Mouse (Mus musculus) neural tube, embryonic 12.5 days (tissue): ENCODE measurements around the gene Wwc1. TPM values are rescaled to one million over a fixed set of nuclear protein-coding genes. Genes with fewer than 3 reads are reported as not detected.

Source experiments
- ATAC-seq: fragments of 200-750 bp; cut with Nextera tagmentation; 2 replicates; pipeline ENCODE4 v1.8.0; 2017; ENCODE audit warnings: low read depth, mild to moderate bottlenecking, moderate TSS enrichment, moderate library complexity; ENCODE audit not compliant: low FRiP score
- H3K27ac ChIP-seq: fragments of 300-500 bp; sonication (generic); 2 replicates; pipeline ENCODE4 v1.5.1; 2016
- H3K27me3 ChIP-seq: fragments of 300-500 bp; sonication (generic); replicated peaks from 2 replicates; pipeline ENCODE4 v1.6.1; 2016; ENCODE audit warnings: mild to moderate bottlenecking
- H3K36me3 ChIP-seq: fragments of 300-500 bp; sonication (generic); 2 replicates; pipeline ENCODE4 v1.6.1; 2016; ENCODE audit warnings: mild to moderate bottlenecking
- H3K4me1 ChIP-seq: fragments of 300-500 bp; sonication (generic); 2 replicates; pipeline ENCODE4 v1.6.1; 2016
- H3K4me2 ChIP-seq: fragments of 300-500 bp; sonication (generic); replicated peaks from 2 replicates; pipeline ENCODE4 v1.6.1; 2016; ENCODE audit warnings: mild to moderate bottlenecking
- H3K4me3 ChIP-seq: fragments of 300-500 bp; sonication (generic); 2 replicates; pipeline ENCODE4 v1.5.1; 2016
- H3K9ac ChIP-seq: fragments of 300-500 bp; sonication (generic); 2 replicates; pipeline ENCODE4 v1.6.1; 2016; ENCODE audit warnings: mild to moderate bottlenecking
- H3K9me3 ChIP-seq: fragments of 300-500 bp; sonication (generic); 2 replicates; pipeline ENCODE4 v1.6.1; 2016; ENCODE audit warnings: mild to moderate bottlenecking
- WGBS: fragments of 180-500 bp; shearing (Covaris S2); methylation state at CpG from one replicate; pipeline ENCODE4 v1.1.7; 2016; 5-methylcytosine and 5-hydroxymethylcytosine counted together
- polyA plus RNA-seq: library from polyadenylated mRNA; unstranded; fragments of >200 nt; fragmentation: Nextera tagmentation; extraction: Ambion mirVana; gene quantifications from 2 replicates; pipeline ENCODE4 v1.2.1, GENCODE M21; 2016

Wwc1 gene
- polyA plus RNA-seq, 1 experiment from 2014 or later = 15.5 TPM

DNA sequence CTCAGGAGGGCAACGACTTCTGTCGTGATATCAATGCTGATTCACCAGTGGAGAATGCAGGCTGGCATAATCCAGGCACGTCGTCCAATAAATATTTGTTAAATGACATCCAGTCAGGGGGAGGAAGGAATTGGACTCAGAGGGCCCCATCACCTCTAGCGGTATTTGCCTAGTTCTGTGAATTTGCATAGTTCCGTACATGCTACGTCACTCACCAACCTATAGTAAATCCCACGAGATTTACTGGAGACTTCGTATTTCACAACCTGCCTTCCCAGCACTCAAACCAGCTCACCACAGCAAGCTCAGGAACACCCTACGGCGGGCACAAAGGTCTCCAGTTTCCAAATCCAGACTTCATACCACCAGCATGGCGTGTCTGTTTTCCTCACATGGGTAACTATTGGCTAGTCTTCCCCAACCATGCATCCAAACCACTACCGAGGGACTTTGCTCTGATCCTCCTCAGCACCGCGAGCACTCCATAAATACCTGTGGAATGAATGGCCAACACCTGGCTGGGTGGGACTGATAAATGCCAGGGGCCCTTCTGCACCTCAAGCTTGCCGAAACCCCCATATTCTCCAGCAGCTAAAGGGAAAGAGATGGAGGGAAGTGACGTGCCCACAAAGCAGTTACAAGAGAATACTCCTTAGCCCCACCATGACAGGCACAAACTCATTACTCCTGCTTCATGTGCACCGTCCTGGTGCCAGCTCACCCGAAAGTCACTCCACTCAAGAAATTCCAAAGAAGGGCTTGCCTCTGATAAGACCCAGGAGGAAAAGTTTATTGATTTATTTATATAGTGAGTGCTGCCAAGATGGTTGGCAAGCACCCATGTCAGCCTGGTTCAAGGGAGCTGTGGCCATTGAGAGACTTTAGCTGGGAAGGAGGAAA is 9.3 kb downstream of the Wwc1 start:
- WGBS = 91% methylated on average over 19 of the region's 19 CpGs
- Histone ChIP-seq H3K36me3 (no peaks in the 10 kb centered on the region), H3K27me3 (no peaks in the 10 kb centered on the region), H3K27ac (no peak overlapping the region), H3K4me3 (no peak overlapping the region), H3K9me3 (no peaks in the 10 kb centered on the region), H3K4me1 (peaks cover 30% of the 10 kb centered on the region), H3K4me2 (no peak overlapping the region), H3K9ac (no peak overlapping the region)
- no peak for ATAC-seq

DNA sequence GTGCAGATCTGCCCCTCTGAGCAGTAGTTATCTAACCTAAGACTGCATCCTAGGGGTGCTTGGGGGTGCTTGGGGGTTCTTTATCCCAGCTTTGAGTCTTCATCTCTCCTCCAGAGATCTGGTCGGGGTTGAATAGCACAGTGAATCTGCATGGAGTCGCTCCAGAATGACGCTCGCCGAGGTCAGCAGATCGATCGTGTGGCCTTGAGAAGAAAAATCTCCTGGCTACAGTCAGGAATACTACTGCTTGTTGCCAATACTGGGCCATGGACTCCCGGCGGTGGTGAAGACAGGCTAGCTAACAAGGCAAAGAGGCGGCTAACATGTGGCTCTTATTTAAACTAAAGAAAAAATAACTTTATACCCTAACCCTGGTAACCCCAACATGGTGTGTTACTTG is 12.0 kb downstream of the Wwc1 start:
- no peak for ATAC-seq
- no peak overlapping the region for H3K4me3 ChIP-seq
- WGBS = 94% methylated on average over 10 of the region's 10 CpGs
- no peaks in the 10 kb centered on the region for H3K9me3 ChIP-seq
- no peak overlapping the region for H3K27ac ChIP-seq
- H3K4me2 ChIP-seq = no peak overlapping the region
- H3K9ac ChIP-seq = no peak overlapping the region
- peaks cover 18% of the 10 kb centered on the region for H3K4me1 ChIP-seq
- H3K27me3 ChIP-seq = no peaks in the 10 kb centered on the region
- no peaks in the 10 kb centered on the region for H3K36me3 ChIP-seq

DNA sequence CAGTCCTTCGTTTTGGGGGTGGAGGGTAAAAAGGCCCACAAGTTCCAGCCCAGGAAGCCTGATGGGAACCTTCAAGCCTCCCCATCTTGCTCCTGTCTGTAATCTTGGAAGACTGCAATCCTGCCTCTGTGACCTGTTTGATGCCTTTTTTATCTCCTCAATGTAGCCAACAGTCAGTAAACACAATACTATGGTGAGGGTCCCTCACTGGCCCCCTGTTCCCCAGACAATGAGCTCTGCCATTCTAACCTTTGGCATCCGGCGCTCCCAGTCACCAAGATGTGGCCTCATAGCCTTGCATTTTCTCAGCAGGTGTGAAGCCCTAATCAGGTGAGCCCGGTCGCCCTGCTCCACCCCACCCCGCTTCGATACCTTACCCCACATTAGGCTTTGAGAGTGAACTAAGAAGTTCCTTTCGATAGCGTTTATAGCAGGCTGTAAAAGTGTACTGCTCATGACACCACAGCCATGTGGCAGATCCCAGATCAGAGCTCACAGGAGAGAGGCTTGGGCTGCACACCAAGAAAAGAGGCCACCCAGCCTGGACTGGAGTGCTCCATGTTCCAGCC is 16.3 kb downstream of the Wwc1 start:
- 56% methylated on average over 9 of the region's 9 CpGs for WGBS
- ATAC-seq = no peak
- no peak overlapping the region for H3K4me3 ChIP-seq
- no peaks in the 10 kb centered on the region for H3K9me3 ChIP-seq
- H3K9ac ChIP-seq = no peak overlapping the region
- H3K4me1 ChIP-seq = peaks cover 9% of the 10 kb centered on the region; the same call in 1 of the 2 replicates
- no peak overlapping the region for H3K27ac ChIP-seq
- no peak overlapping the region for H3K4me2 ChIP-seq
- no peaks in the 10 kb centered on the region for H3K27me3 ChIP-seq
- H3K36me3 ChIP-seq = no peaks in the 10 kb centered on the region

DNA sequence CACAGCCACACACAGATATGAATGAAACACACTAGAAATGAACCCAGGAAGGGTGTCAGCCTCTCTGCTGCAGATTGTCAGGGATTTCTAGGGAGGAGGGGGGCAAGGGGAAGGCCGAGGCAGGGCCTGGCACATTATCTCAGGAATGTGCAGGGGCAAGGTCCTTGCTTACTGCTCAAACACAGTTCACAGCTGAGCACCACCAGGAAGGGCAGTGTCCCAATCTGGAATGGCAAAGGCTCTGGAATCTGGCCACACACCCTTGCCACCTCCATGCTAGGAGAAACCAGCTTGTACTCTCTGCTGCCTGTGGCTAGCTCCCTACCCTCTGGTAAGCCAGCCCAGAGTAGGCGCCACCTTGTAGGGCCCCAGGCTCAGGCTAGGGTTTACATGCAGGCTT is 16.8 kb downstream of the Wwc1 start:
- Histone ChIP-seq H3K9me3 (no peaks in the 10 kb centered on the region), H3K9ac (no peak overlapping the region), H3K27me3 (no peaks in the 10 kb centered on the region), H3K4me3 (no peak overlapping the region), H3K4me2 (no peak overlapping the region), H3K4me1 (peaks cover 9% of the 10 kb centered on the region; the same call in 1 of the 2 replicates), H3K36me3 (no peaks in the 10 kb centered on the region), H3K27ac (no peak overlapping the region)
- WGBS = 61% methylated on average over 2 of the region's 2 CpGs
- no peak for ATAC-seq

DNA sequence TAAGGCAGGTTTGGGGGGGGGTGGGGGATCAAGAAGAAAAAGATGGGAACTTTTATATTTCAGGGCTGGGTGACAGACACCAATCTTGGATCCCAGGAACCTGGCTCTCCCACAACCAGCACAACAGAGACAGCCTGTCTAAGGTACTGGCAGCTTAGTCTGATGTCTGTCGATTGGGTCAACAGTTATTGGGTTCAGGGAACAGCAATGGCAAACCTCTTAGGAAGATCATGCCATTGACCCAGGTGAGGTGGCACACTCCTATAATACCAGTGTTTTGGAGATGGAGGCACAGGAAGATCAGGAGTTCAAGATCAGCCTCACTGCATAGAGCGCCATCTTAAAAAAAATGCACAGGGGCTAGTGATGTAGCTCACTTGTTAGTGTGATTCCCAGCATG is 17.9 kb downstream of the Wwc1 start:
- Histone ChIP-seq H3K9ac (no peak overlapping the region), H3K27ac (no peak overlapping the region), H3K4me3 (no peak overlapping the region), H3K9me3 (no peaks in the 10 kb centered on the region), H3K36me3 (no peaks in the 10 kb centered on the region), H3K4me2 (no peak overlapping the region), H3K27me3 (no peaks in the 10 kb centered on the region), H3K4me1 (peaks cover 9% of the 10 kb centered on the region; the same call in 1 of the 2 replicates)
- WGBS = 96% methylated on average over 2 of the region's 2 CpGs
- ATAC-seq = no peak

DNA sequence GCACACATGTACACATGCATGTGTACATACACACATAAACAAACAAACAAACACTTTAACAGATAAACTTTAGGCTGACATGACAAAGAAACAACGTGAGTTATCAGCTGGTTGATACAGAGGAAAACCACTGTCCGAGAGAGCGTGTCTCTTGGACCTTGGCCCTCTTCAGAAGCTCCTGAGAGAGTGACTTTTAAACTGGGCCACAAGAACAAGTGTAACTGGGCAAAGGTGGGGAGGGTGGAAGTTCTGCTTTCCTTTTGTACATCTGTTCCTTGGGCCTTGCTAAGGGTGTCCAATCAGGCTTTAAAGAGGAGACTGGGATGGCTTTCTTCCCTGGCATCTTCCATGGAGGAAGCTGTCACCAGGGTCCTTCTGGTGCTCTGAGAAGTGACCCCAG is 21.1 kb downstream of the Wwc1 start:
- H3K4me3 ChIP-seq = no peak overlapping the region
- peaks cover 9% of the 10 kb centered on the region; the same call in 1 of the 2 replicates for H3K4me1 ChIP-seq
- WGBS = 89% methylated on average over 3 of the region's 3 CpGs

DNA sequence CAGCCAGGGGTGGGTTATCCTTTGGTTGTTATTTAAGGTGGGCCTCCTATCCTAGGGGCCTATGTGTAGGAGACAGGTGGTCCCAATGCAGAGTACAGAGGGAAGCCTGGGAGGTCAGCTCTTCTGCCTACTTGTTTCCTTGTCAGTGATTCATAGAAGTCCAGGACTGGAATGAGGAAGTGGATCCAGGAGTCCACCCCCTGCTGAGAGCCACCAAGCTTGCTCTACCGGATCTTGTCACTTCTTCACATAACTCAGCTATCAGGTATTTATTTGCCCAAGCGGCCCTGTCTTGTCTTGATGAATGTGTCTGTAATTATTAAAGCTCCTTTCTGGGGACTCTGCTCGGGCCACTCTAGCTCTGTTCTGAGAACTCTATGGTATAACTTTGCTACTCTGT is 24.8 kb downstream of the Wwc1 start:
- Histone ChIP-seq H3K36me3 (no peaks in the 10 kb centered on the region), H3K27ac (no peak overlapping the region), H3K9me3 (no peaks in the 10 kb centered on the region), H3K4me1 (peaks cover 7% of the 10 kb centered on the region; the same call in 1 of the 2 replicates), H3K4me3 (no peak overlapping the region), H3K27me3 (no peaks in the 10 kb centered on the region), H3K4me2 (no peak overlapping the region), H3K9ac (no peak overlapping the region)
- WGBS = 66% methylated on average over 3 of the region's 3 CpGs
- no peak for ATAC-seq

More for the DNA sequence above, 21.1 kb downstream of the Wwc1 start:
- no peak for ATAC-seq
- Histone ChIP-seq H3K9ac (no peak overlapping the region), H3K4me2 (no peak overlapping the region), H3K9me3 (no peaks in the 10 kb centered on the region), H3K27me3 (no peaks in the 10 kb centered on the region), H3K27ac (no peak overlapping the region), H3K36me3 (no peaks in the 10 kb centered on the region)

DNA sequence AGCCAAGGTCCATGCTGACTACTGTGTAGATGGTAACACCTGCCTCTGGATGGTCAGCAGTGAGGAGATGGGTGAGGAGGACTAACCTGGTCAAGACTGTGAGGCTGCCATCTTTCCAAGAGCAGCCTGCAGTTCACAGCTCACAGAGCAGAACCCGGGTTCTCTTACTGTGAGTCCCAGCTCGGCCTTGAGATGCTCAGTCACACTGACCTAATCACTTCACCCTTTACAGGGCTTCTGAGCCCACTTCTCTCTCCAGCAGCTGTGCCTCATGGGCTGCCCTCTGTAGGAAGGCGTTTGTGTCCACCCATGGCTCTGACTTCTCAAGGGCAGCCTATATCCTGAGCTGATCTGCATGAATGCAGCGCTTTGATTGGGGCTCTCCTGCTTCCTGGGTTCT is 27.1 kb downstream of the Wwc1 start:
- 96% methylated on average over 4 of the region's 4 CpGs for WGBS
- peaks cover 13% of the 10 kb centered on the region for H3K4me1 ChIP-seq

DNA sequence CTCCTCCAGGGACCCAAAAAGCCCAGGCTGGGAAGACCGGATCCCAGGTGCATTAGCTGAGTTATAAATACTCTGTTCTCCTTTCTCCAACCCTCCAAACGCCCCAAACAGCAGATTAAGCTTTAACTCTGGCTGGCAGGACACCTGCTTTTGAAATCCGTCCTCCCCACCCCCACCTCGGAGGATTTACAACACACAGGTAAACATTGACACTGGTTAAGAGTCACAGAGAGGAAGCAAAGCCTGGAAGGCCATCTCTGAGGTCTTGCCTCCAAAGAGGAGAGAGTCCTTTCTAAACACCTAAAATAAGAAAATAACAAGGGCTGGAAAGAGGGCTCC is 28.6 kb downstream of the Wwc1 start:
- 63% methylated on average over 4 of the region's 4 CpGs for WGBS
- H3K9me3 ChIP-seq = no peaks in the 10 kb centered on the region
- H3K4me3 ChIP-seq = no peak overlapping the region
- H3K27ac ChIP-seq = no peak overlapping the region
- no peak overlapping the region for H3K4me2 ChIP-seq
- H3K4me1 ChIP-seq = peaks cover 13% of the 10 kb centered on the region
- H3K9ac ChIP-seq = no peak overlapping the region
- no peaks in the 10 kb centered on the region for H3K36me3 ChIP-seq
- no peak for ATAC-seq
- no peaks in the 10 kb centered on the region for H3K27me3 ChIP-seq

More for the DNA sequence above, 27.1 kb downstream of the Wwc1 start:
- Histone ChIP-seq H3K27ac (no peak overlapping the region), H3K9me3 (no peaks in the 10 kb centered on the region), H3K4me2 (no peak overlapping the region), H3K4me3 (no peak overlapping the region), H3K9ac (no peak overlapping the region), H3K36me3 (no peaks in the 10 kb centered on the region), H3K27me3 (no peaks in the 10 kb centered on the region)
- ATAC-seq = no peak

DNA sequence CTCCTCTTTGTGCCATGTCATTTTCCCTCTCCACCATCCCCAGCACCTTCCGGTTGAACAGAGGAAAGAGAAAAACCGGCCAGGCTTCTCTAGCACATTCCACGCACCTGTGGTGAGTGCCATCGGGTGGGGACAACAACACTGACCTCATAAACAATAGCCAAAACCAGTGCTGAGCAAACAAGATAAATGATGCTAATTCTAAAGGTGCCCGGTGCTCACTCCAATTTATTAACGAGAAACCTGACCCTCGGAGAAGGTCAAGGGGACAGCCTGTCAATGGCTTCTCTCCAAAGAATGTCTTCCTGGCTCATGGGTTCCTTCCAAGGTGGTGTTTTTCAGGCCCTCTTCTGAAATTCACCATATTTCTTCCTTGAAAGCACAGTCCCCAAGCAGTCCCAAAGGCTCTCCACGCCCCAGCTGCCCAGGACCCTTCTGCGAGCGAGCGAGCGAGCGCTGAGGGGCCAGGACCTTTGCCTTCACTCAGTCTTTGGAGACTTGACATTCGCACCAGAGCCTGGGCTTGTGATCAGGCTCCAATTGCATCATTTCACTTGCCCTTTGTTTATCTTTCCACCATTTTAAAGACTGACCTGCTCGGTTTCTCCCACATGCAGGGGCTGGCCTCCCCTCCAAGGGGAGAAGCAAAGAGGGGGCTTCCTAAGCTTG is 29.1 kb downstream of the Wwc1 start:
- no peak overlapping the region for H3K27ac ChIP-seq
- 82% methylated on average over 15 of the region's 15 CpGs for WGBS
- peaks cover 13% of the 10 kb centered on the region for H3K4me1 ChIP-seq
- no peaks in the 10 kb centered on the region for H3K9me3 ChIP-seq
- H3K4me3 ChIP-seq = no peak overlapping the region
- ATAC-seq = no peak
- no peaks in the 10 kb centered on the region for H3K36me3 ChIP-seq
- no peaks in the 10 kb centered on the region for H3K27me3 ChIP-seq
- H3K4me2 ChIP-seq = no peak overlapping the region
- H3K9ac ChIP-seq = no peak overlapping the region

DNA sequence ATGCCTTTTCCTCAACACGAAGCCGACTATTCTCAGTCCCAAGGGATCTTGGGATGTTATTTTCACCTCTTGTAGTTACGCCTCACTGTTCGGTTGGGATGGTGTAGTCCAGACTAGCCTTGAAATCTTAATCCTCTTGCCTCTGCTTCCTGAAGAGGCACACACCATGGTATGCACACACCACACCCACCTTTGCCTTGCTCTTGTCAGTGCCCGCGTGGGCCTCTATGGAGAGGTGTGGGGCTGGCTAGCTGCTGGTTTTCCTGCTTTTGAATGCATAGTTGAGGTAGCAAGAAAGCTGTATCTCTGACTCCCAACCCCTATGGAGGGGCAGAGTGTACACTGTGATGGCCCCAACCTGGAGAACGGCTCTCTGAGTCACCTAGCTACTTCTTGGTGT is 29.9 kb downstream of the Wwc1 start:
- no peak for ATAC-seq
- 85% methylated on average over 7 of the region's 7 CpGs for WGBS

DNA sequence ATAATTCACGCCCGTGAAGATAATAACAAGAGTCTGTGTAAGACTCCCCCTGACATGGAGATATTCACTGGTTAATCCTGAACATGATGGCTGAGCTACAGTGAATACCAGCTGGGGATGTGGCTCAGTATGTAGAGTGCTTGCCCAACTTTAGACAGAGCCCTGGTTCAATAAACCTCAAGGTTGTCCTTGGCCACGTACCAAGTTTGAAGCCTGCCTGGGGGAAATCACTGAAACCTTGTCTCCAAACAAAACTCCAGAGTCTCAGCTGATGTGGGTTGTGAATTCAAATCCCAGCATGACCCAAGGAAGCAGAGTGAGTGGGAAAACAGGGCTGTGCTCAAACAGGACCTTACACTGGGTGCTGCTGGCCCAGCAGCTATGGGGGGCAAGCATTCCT is 30.3 kb downstream of the Wwc1 start:
- no peak overlapping the region for H3K27ac ChIP-seq
- 94% methylated on average over 3 of the region's 3 CpGs for WGBS
- no peak for ATAC-seq

More for the DNA sequence above, 29.9 kb downstream of the Wwc1 start:
- no peak overlapping the region for H3K27ac ChIP-seq
- no peaks in the 10 kb centered on the region for H3K36me3 ChIP-seq
- H3K4me1 ChIP-seq = peaks cover 13% of the 10 kb centered on the region
- no peak overlapping the region for H3K9ac ChIP-seq
- H3K9me3 ChIP-seq = no peaks in the 10 kb centered on the region
- no peaks in the 10 kb centered on the region for H3K27me3 ChIP-seq
- H3K4me2 ChIP-seq = no peak overlapping the region
- H3K4me3 ChIP-seq = no peak overlapping the region

More for the DNA sequence above, 30.3 kb downstream of the Wwc1 start:
- Histone ChIP-seq H3K9ac (no peak overlapping the region), H3K36me3 (no peaks in the 10 kb centered on the region), H3K4me2 (no peak overlapping the region), H3K27me3 (no peaks in the 10 kb centered on the region), H3K4me1 (peaks cover 13% of the 10 kb centered on the region), H3K9me3 (no peaks in the 10 kb centered on the region), H3K4me3 (no peak overlapping the region)
